31 mouse cellular contexts compared by ENCODE assay signal in the genomic region with DNA sequence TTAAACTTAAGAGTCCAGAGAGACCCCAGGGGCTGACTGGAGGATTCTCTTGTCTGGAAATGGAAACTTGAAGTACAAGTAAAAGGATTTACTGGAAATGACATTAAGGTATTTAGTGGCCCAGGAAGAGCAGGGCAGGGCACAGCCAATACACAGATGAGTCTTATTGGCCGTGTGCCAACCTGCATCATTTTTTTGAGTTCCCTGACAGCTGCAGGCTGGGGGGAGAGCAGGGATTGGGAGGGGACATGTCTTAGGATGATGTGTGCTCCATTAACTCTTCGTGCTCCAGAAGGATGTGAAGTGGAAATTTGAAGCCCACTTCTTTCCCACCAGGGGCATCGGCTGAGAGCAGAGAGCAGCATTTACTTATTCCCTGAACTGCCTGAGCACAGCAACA. TPM values are rescaled to one million over a fixed set of nuclear protein-coding genes. Genes with fewer than 3 reads are reported as not detected.
DNase-seq lines count a peak whose midpoint lies in the region; ATAC-seq and TF ChIP-seq lines count a peak whose summit lies in the region.
"Not testable (repeated sequence)": the region's sequence is repeated elsewhere in the genome, so short reads cannot be mapped to it uniquely, and the experiment has no call there.
"Had no signal": no experiment of that assay in that cellular context is flagged by ENCODE, and none has a peak within 500 bp of the region (broad histone marks: within the 10 kb centered on the region; RNA-seq: fewer than 3 reads in every experiment).

No protein-coding gene starts in this region.

- not testable (repeated sequence) for H3K36me3 ChIP-seq in embryonic facial prominence, embryonic 11.5 days (replicated peaks; ENCODE audit: control insufficient read depth, insufficient read depth, low read depth, low read length); forebrain, embryonic 14.5 days (ENCODE audit: control insufficient read depth, insufficient read depth, low read length); neural tube, embryonic 12.5 days

- H3K27ac ChIP-seq in embryonic facial prominence, embryonic 11.5 days (replicated peaks; ENCODE audit: low read depth, low read length); forebrain, embryonic 14.5 days (ENCODE audit: low read depth, low read length); neural tube, embryonic 12.5 days: not testable (repeated sequence)

- DNase-seq in brain, embryonic 14.5 days (ENCODE audit: low read depth): peak; percentile 71
- peak; percentile 17 for DNase-seq in embryonic facial prominence, embryonic 11.5 days (ENCODE audit: low spot score)
- peak; percentile 63 for DNase-seq in forebrain, embryonic 14.5 days (ENCODE audit: low spot score)
- DNase-seq in left cerebral cortex, postnatal 4 days: peak; percentile 64
- peak; percentile 62 for DNase-seq in mesoderm, embryonic 11.5 days (ENCODE audit: low read depth, low spot score)

- not testable (repeated sequence) for TF ChIP-seq CTCF in brain, embryonic 14.5 days (IDR thresholded peaks at IDR 0.05; ENCODE audit: borderline replicate concordance, extremely low read depth, insufficient read depth, insufficient read length)

- intact Hi-C loops in left cerebral cortex, postnatal 4 days (cut with DNase I): not testable (repeated sequence)

- not testable (repeated sequence) for H3K9ac ChIP-seq in embryonic facial prominence, embryonic 11.5 days (replicated peaks; ENCODE audit: low read length); forebrain, embryonic 14.5 days (ENCODE audit: low read length); neural tube, embryonic 12.5 days

- TF ChIP-seq POLR2A in brain, embryonic 14.5 days (IDR thresholded peaks at IDR 0.05; ENCODE audit: borderline replicate concordance, extremely low read depth, insufficient read depth, insufficient read length, poor library complexity, severe bottlenecking): not testable (repeated sequence)

- H3K9me3 ChIP-seq in embryonic facial prominence, embryonic 11.5 days (replicated peaks; ENCODE audit: control insufficient read depth, low read length); forebrain, embryonic 14.5 days (replicated peaks; ENCODE audit: control insufficient read depth, low read length); neural tube, embryonic 12.5 days: not testable (repeated sequence)

- not testable (repeated sequence) for H3K4me2 ChIP-seq in embryonic facial prominence, embryonic 11.5 days (ENCODE audit: low read depth, low read length); forebrain, embryonic 14.5 days (ENCODE audit: low read length)
- H3K4me2 ChIP-seq in neural tube, embryonic 12.5 days (replicated peaks): peak overlapping the region; percentile 18; the same call in 1 of the 2 replicates

- not testable (repeated sequence) for ATAC-seq in embryonic facial prominence, embryonic 11.5 days (replicated peaks; ENCODE audit: insufficient number of reproducible peaks, low FRiP score, low TSS enrichment, low read depth); neural tube, embryonic 12.5 days (ENCODE audit: low FRiP score, low read depth)
- peak; percentile 62; the same call in 1 of the 2 replicates for ATAC-seq in forebrain, embryonic 14.5 days

- 52% methylated on average over 3 of the region's 3 CpGs for WGBS in embryonic facial prominence, embryonic 11.5 days
- WGBS in forebrain, embryonic 14.5 days: 53% methylated on average over 3 of the region's 3 CpGs
- 58% methylated on average over 3 of the region's 3 CpGs for WGBS in neural tube, embryonic 12.5 days

- H3K4me1 ChIP-seq in embryonic facial prominence, embryonic 11.5 days (ENCODE audit: control insufficient read depth, insufficient read depth, low read length); forebrain, embryonic 14.5 days (ENCODE audit: control insufficient read depth, insufficient read depth, low read length): not testable (repeated sequence)
- peaks cover 11% of the 10 kb centered on the region for H3K4me1 ChIP-seq in neural tube, embryonic 12.5 days

- H3K27me3 ChIP-seq in embryonic facial prominence, embryonic 11.5 days (ENCODE audit: control insufficient read depth, insufficient read depth, low read length); forebrain, embryonic 14.5 days (replicated peaks; ENCODE audit: control insufficient read depth, insufficient read depth, low read length); neural tube, embryonic 12.5 days (replicated peaks): not testable (repeated sequence)

- H3K4me3 ChIP-seq in embryonic facial prominence, embryonic 11.5 days (ENCODE audit: low read depth, low read length); forebrain, embryonic 14.5 days (ENCODE audit: low read depth, low read length); neural tube, embryonic 12.5 days: not testable (repeated sequence)

RNA-seq across cellular contexts. Expression of gene 4930519G04Rik, which starts 11.3 kb away (rescaled TPM):
- polyA plus RNA-seq in brain, embryonic 14.5 days (2012; rRNA removed): not detected in 2 replicates
- not detected in 2 replicates for polyA plus RNA-seq in embryonic facial prominence, embryonic 11.5 days (2014; fragmentation: Nextera tagmentation; extraction: Ambion mirVana)
- polyA plus RNA-seq in forebrain, embryonic 14.5 days (2014; fragmentation: Nextera tagmentation; extraction: Ambion mirVana): not detected in 2 replicates
- total RNA-seq in left cerebral cortex, postnatal 4 days (2021): not detected
- polyA plus RNA-seq in neural tube, embryonic 12.5 days (2016; fragmentation: Nextera tagmentation; extraction: Ambion mirVana): not detected in 2 replicates
- total RNA-seq: adrenal gland, postnatal 14 days; common myeloid progenitor, adult 5-6 weeks; G1E; gastrocnemius, adult 18-20 months; gastrocnemius, postnatal 25 days; heart, postnatal 25 days; layer of hippocampus, postnatal 36 days; liver, adult 2 months had no signal
- polyA plus RNA-seq: forebrain, embryonic 13.5 days; frontal cortex, adult 2 months; G1E; heart, embryonic 10.5 days; heart, embryonic 15.5 days; hindbrain, embryonic 11.5 days; intestine, postnatal 0 days; large intestine, adult 2 months; limb, embryonic 10.5 days; liver, adult 2 months; liver, embryonic 15.5 days; lung, embryonic 16.5 days; midbrain, embryonic 12.5 days; small intestine, adult 2 months; stomach, embryonic 14.5 days; thymus, postnatal 0 days had no signal

RNA-seq across cellular contexts. Expression of gene Gm9936, which starts 16.3 kb away (rescaled TPM):
- polyA plus RNA-seq in brain, embryonic 14.5 days (2012; rRNA removed): 1.9 and 2.6 TPM in 2 replicates
- polyA plus RNA-seq in embryonic facial prominence, embryonic 11.5 days (2014; fragmentation: Nextera tagmentation; extraction: Ambion mirVana): 0.14 and 0.29 TPM in 2 replicates
- polyA plus RNA-seq in forebrain, embryonic 14.5 days (2014; fragmentation: Nextera tagmentation; extraction: Ambion mirVana): 1.8 and 2.4 TPM in 2 replicates
- 1 to 10 TPM; 2.5 to 3.4 TPM for total RNA-seq in left cerebral cortex, postnatal 4 days (2021)
- polyA plus RNA-seq in neural tube, embryonic 12.5 days (2016; fragmentation: Nextera tagmentation; extraction: Ambion mirVana): 0.45 and 0.71 TPM in 2 replicates
- total RNA-seq: adrenal gland, postnatal 14 days; common myeloid progenitor, adult 5-6 weeks; gastrocnemius, adult 18-20 months; gastrocnemius, postnatal 25 days; heart, postnatal 25 days; liver, adult 2 months; megakaryocyte, adult 5-6 weeks; monocyte, adult 5-6 weeks had no signal
- polyA plus RNA-seq: G1E; heart, embryonic 10.5 days; heart, embryonic 15.5 days; large intestine, adult 2 months; limb, embryonic 10.5 days; liver, adult 2 months; liver, embryonic 15.5 days; small intestine, adult 2 months; testis, adult 2 months; thymus, postnatal 0 days had no signal

RNA-seq across cellular contexts. Expression of gene 1500011B03Rik, which starts 18.9 kb away (rescaled TPM):
- 204 and 243 TPM in 2 replicates for polyA plus RNA-seq in brain, embryonic 14.5 days (2012; rRNA removed)
- polyA plus RNA-seq in embryonic facial prominence, embryonic 11.5 days (2014; fragmentation: Nextera tagmentation; extraction: Ambion mirVana): 115 and 121 TPM in 2 replicates
- 255 and 273 TPM in 2 replicates for polyA plus RNA-seq in forebrain, embryonic 14.5 days (2014; fragmentation: Nextera tagmentation; extraction: Ambion mirVana)
- 100 to 1,000 TPM; 166 to 169 TPM for total RNA-seq in left cerebral cortex, postnatal 4 days (2021)
- 190 and 192 TPM in 2 replicates for polyA plus RNA-seq in neural tube, embryonic 12.5 days (2016; fragmentation: Nextera tagmentation; extraction: Ambion mirVana)

RNA-seq across cellular contexts. Expression of gene Oasl2, which starts 54.6 kb away (rescaled TPM):
- polyA plus RNA-seq in brain, embryonic 14.5 days (2012; rRNA removed): 1.5 and 3.3 TPM in 2 replicates
- 2.5 and 2.7 TPM in 2 replicates for polyA plus RNA-seq in embryonic facial prominence, embryonic 11.5 days (2014; fragmentation: Nextera tagmentation; extraction: Ambion mirVana)
- polyA plus RNA-seq in forebrain, embryonic 14.5 days (2014; fragmentation: Nextera tagmentation; extraction: Ambion mirVana): 2.3 and 2.6 TPM in 2 replicates
- 1 to 10 TPM; 1.2 TPM for total RNA-seq in left cerebral cortex, postnatal 4 days (2021)
- 1.3 and 2.5 TPM in 2 replicates for polyA plus RNA-seq in neural tube, embryonic 12.5 days (2016; fragmentation: Nextera tagmentation; extraction: Ambion mirVana)
- polyA plus RNA-seq: G1E had no signal

Comparison
In these comparisons a context has a peak if more than half of its experiments do, and no peak if none do; other contexts are left out.
1. DNase-seq: peak in every context shown above with its lines; median percentile 71 in brain, embryonic 14.5 days; 64 in left cerebral cortex, postnatal 4 days; 63 in forebrain, embryonic 14.5 days; 62 in mesoderm, embryonic 11.5 days; 17 in embryonic facial prominence, embryonic 11.5 days.